Mouse (Mus musculus) lung, adult 2 months (tissue): Measurements from ENCODE around the gene Inip. TPM values are rescaled to one million over a fixed set of nuclear protein-coding genes. Genes with fewer than 3 reads are reported as not detected.

Experiments
- DNase-seq: peaks from one replicate; pipeline ENCODE4 v3.0.0; 2022
- H3K4me1 ChIP-seq: fragments of 200-500 bp; 2 replicates; pipeline ENCODE4 v1.6.1; 2011; ENCODE audit warnings: low read length; ENCODE audit not compliant: control insufficient read depth, insufficient read depth
- H3K4me3 ChIP-seq: fragments of 200-500 bp; replicated peaks from 2 replicates; pipeline ENCODE3; 2011; ENCODE audit warnings: low read depth, mild to moderate bottlenecking, control low read depth, low read length; ENCODE audit errors: extremely low read depth
- CTCF ChIP-seq: fragments of 200-500 bp; IDR thresholded peaks from 2 replicates; pipeline ENCODE4 v1.5.1; 2011; ENCODE audit warnings: mild to moderate bottlenecking, low read length, control low read depth; ENCODE audit not compliant: insufficient read depth
- POLR2A ChIP-seq: fragments of 200-500 bp; IDR thresholded peaks from 2 replicates; pipeline ENCODE4 v1.6.1; 2011; ENCODE audit warnings: low read depth, mild to moderate bottlenecking, control low read depth, low read length, borderline replicate concordance; ENCODE audit errors: extremely low read depth
- WGBS: fragments of 180-500 bp; shearing (Covaris S2); methylation state at CpG from one replicate; pipeline ENCODE4 v1.1.7; 2018; 5-methylcytosine and 5-hydroxymethylcytosine counted together
- polyA plus RNA-seq: library from polyadenylated mRNA; depleted of rRNA; stranded (reverse); fragments of >200 nt; gene quantifications from 2 replicates; pipeline ENCODE4 v1.2.3, GENCODE M21; 2012; rRNA removed

Gene Inip
- polyA plus RNA-seq, 1 experiment, result 8.9 TPM

DNA sequence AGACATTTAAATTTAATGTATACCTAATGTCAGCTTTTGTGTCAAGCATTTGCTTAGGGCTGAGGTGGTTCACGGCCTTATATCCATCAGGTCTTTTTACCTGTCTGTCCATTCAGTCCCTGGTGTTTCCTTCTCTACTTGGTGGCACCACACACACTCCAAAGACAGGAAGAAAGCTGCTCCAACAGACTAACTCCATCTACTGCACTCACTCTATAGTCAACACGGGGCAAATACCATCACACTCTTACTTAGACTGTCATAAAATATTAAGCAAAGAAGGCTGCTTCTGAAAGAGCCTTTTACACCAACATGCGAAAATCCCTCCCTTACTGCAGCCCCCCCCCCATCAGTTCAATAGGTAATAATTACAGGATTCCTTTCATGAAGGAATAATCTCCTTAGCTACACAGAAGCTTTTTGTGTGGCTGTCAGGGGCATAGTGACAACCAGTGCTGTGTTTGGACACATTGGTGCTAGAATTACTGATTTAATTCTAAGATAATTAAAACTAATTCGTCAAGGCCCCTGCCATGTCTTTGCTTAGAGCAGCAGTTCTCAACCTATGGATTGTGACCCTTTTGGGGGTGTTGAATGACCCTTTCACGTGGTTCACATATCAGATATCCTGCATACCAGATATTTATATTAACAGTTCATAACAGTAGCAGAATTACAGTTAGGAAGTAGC lies 74.1 kb downstream of the Inip start:
- no peak for DNase-seq
- TF ChIP-seq CTCF, result no peak
- no peak for TF ChIP-seq POLR2A
- Histone ChIP-seq H3K4me1 (peaks cover 2% of the 10 kb centered on the region), H3K4me3 (no peak overlapping the region)
- 69% methylated on average over 5 of the region's 5 CpGs for WGBS

DNA sequence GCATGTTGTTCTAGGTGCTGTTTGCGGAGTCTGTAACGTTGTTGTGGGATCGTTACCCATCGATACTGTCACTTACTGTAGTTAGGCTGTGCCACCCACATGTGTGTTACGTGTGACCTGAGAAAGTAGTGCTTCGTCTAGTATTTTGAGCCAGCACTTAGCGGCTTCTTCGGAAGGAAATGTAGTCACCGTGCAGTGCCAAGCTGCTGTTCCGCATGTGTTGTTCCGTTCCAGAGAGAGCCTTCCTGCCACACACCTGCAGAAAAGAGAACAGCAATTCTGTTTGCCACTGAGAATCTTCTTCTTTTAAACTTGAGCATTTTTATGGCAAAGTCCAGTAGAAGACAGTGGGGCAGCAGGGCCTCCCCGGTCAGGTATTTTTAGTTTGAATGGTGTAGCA lies 74.9 kb downstream of the Inip start:
- no peak for DNase-seq
- no peak overlapping the region for H3K4me3 ChIP-seq
- WGBS, result 89% methylated on average over 12 of the region's 12 CpGs
- H3K4me1 ChIP-seq, result peaks cover 2% of the 10 kb centered on the region
- TF ChIP-seq POLR2A (no peak), CTCF (no peak)

- Histone ChIP-seq H3K4me1 (peaks cover 2% of the 10 kb centered on the region), H3K4me3 (no peak overlapping the region)
- WGBS, result 78% methylated on average over 4 of the region's 4 CpGs
- no peak for DNase-seq
- TF ChIP-seq CTCF, result no peak
- TF ChIP-seq POLR2A, result no peak
Measured at GRCm38 (mm10) chr4:59725579-59725978, 75.8 kb downstream of the Inip start.

GRCm38 (mm10) chr4:59721811-59722210 lies 79.6 kb downstream of the Inip start:
- TF ChIP-seq POLR2A (no peak), CTCF (no peak)
- Histone ChIP-seq H3K4me3 (no peak overlapping the region), H3K4me1 (0 out of 2 replicates have a peak, but pooled peaks cover 2% of the 10 kb centered on the region)
- DNase-seq, result no peak
- WGBS, result 92% methylated on average over 3 of the region's 3 CpGs

Other genes starting within 250 kb of the Inip start
- gene Hsdl2, start 220.0 kb downstream of the Inip start, polyA plus RNA-seq, result 7.5 and 16.1 TPM in 2 replicates
- 6.8 and 8.3 TPM in 2 replicates for gene E130308A19Rik, start 175.4 kb downstream of the Inip start, polyA plus RNA-seq
- gene Snx30, start 4.3 kb upstream of the Inip start, polyA plus RNA-seq, result 5.1 and 7.0 TPM in 2 replicates
- 2.5 TPM in 1 of 2 replicates, not detected in the other for gene Slc46a2, start 113.5 kb upstream of the Inip start, polyA plus RNA-seq
- gene Mup4, start 159.1 kb upstream of the Inip start, polyA plus RNA-seq, result not detected in 2 replicates
- not detected in 2 replicates for gene Mup6, start 162.7 kb upstream of the Inip start, polyA plus RNA-seq